Mouse (Mus musculus): ENCODE data around the gene Ercc5. TPM values are rescaled to one million over a fixed set of nuclear protein-coding genes. Genes with fewer than 3 reads are reported as not detected.

The Ercc5 gene
- 31.4 TPM for polyA plus RNA-seq (2015; fragmentation: Illumina TruSeq; extraction: RNeasy Lipid Tissue Mini Kit (QIAGEN cat#74804); ENCODE audit: insufficient read depth, low replicate concordance)

GRCm38 (mm10) chr1:44147563-44148381 is at the start of gene Ercc5:
Ercc5 (plus strand) TSS chr1:44147744.

GRCm38 (mm10) chr1:44102259-44102717 is 45.3 kb upstream of the Ercc5 start, which contains the start of gene Tex30:
Tex30 (minus strand) TSS chr1:44102441.

GRCm38 (mm10) chr1:44118239-44119054 is 29.1 kb upstream of the Ercc5 start, which contains the start of the genes Kdelc1 and Bivm:
Kdelc1 (minus strand) TSS chr1:44118808.
Bivm (plus strand) TSS chr1:44118957.

GRCm38 (mm10) chr1:44218876-44219275 is 71.3 kb downstream of the Ercc5 start, which contains the start of gene Mettl21e:
Mettl21e (minus strand) TSS chr1:44218961.

Other genes starting within 250 kb of the Ercc5 start
- 63.5 TPM for gene Tpp2, start 214.1 kb upstream of the Ercc5 start, polyA plus RNA-seq (2015; fragmentation: Illumina TruSeq; extraction: RNeasy Lipid Tissue Mini Kit (QIAGEN cat#74804); ENCODE audit: insufficient read depth, low replicate concordance)
- gene Mettl21c, start 127.7 kb upstream of the Ercc5 start, polyA plus RNA-seq (2015; fragmentation: Illumina TruSeq; extraction: RNeasy Lipid Tissue Mini Kit (QIAGEN cat#74804); ENCODE audit: insufficient read depth, low replicate concordance) = not detected
- gene Gm8251, start 85.8 kb upstream of the Ercc5 start, polyA plus RNA-seq (2015; fragmentation: Illumina TruSeq; extraction: RNeasy Lipid Tissue Mini Kit (QIAGEN cat#74804); ENCODE audit: insufficient read depth, low replicate concordance) = 1.1 TPM
- gene Tex30, start 45.3 kb upstream of the Ercc5 start, polyA plus RNA-seq (2015; fragmentation: Illumina TruSeq; extraction: RNeasy Lipid Tissue Mini Kit (QIAGEN cat#74804); ENCODE audit: insufficient read depth, low replicate concordance) = 40.6 TPM
- gene Kdelc1, start 28.9 kb upstream of the Ercc5 start, polyA plus RNA-seq (2015; fragmentation: Illumina TruSeq; extraction: RNeasy Lipid Tissue Mini Kit (QIAGEN cat#74804); ENCODE audit: insufficient read depth, low replicate concordance) = 14.3 TPM
- 9.3 TPM for gene Bivm, start 28.8 kb upstream of the Ercc5 start, polyA plus RNA-seq (2015; fragmentation: Illumina TruSeq; extraction: RNeasy Lipid Tissue Mini Kit (QIAGEN cat#74804); ENCODE audit: insufficient read depth, low replicate concordance)
- not detected for gene Mettl21e, start 71.2 kb downstream of the Ercc5 start, polyA plus RNA-seq (2015; fragmentation: Illumina TruSeq; extraction: RNeasy Lipid Tissue Mini Kit (QIAGEN cat#74804); ENCODE audit: insufficient read depth, low replicate concordance)